Mouse (Mus musculus) kidney, postnatal 0 days (tissue): Measurements from ENCODE around the gene Olfr975. TPM values are rescaled to one million over a fixed set of nuclear protein-coding genes. Genes with fewer than 3 reads are reported as not detected.
"Not testable (repeated sequence)": the region's sequence is repeated elsewhere in the genome, so short reads cannot be mapped to it uniquely, and the experiment has no call there.

ENCODE experiments used
- ATAC-seq: fragments of 200-750 bp; cut with Nextera tagmentation; replicated peaks from 2 replicates; pipeline ENCODE4 v1.8.0; 2017; ENCODE audit warnings: low read depth, moderate number of reproducible peaks, moderate TSS enrichment, moderate library complexity; ENCODE audit not compliant: low FRiP score
- DNase-seq: peaks from one replicate; pipeline ENCODE4 v3.0.0-alpha.2; 2016; ENCODE audit warnings: low spot score
- H3K27ac ChIP-seq: fragments of 300-500 bp; sonication (generic); 2 replicates; pipeline ENCODE4 v1.5.1; 2014; ENCODE audit warnings: mild to moderate bottlenecking
- H3K27me3 ChIP-seq: fragments of 300-500 bp; sonication (generic); 2 replicates; pipeline ENCODE4 v1.6.1; 2014; ENCODE audit warnings: low read length, mixed read lengths; ENCODE audit not compliant: insufficient read depth
- H3K36me3 ChIP-seq: fragments of 300-500 bp; sonication (generic); 2 replicates; pipeline ENCODE4 v1.6.1; 2014; ENCODE audit warnings: low read length, mixed read lengths; ENCODE audit not compliant: insufficient read depth
- H3K4me1 ChIP-seq: fragments of 300-500 bp; sonication (generic); replicated peaks from 2 replicates; pipeline ENCODE4 v1.6.1; 2014; ENCODE audit warnings: antibody characterized with exemption, low read length, mixed read lengths; ENCODE audit not compliant: insufficient read depth
- H3K4me2 ChIP-seq: fragments of 300-500 bp; sonication (generic); 2 replicates; pipeline ENCODE4 v1.6.1; 2014; ENCODE audit warnings: mild to moderate bottlenecking, low read length, moderate library complexity, mixed read lengths
- H3K4me3 ChIP-seq: fragments of 300-500 bp; sonication (generic); replicated peaks from 2 replicates; pipeline ENCODE4 v1.5.1; 2014; ENCODE audit warnings: low read depth, low read length
- H3K9ac ChIP-seq: fragments of 300-500 bp; sonication (generic); 2 replicates; pipeline ENCODE4 v1.6.1; 2014; ENCODE audit warnings: low read depth, low read length
- H3K9me3 ChIP-seq: fragments of 300-500 bp; sonication (generic); replicated peaks from 2 replicates; pipeline ENCODE4 v1.6.1; 2016; ENCODE audit warnings: low read length, inconsistent platforms, mixed read lengths
- CTCF ChIP-seq: IDR thresholded peaks from 2 replicates; pipeline ENCODE4 v1.5.1; 2016; ENCODE audit warnings: antibody characterized with exemption, low read depth, mild to moderate bottlenecking, moderate library complexity
- WGBS: fragments of 180-500 bp; shearing (Covaris S2); extraction: QIAGEN DNeasy Blood & Tissue Kit; methylation state at CpG from one replicate; pipeline ENCODE4 v1.1.7; 2014; 5-methylcytosine and 5-hydroxymethylcytosine counted together
- polyA plus RNA-seq: library from polyadenylated mRNA; unstranded; fragments of >200 nt; fragmentation: Nextera tagmentation; extraction: Ambion mirVana; gene quantifications from 2 replicates; pipeline ENCODE4 v1.2.1, GENCODE M21; 2015

The Olfr975 gene
- not detected in 2 replicates for polyA plus RNA-seq

DNA sequence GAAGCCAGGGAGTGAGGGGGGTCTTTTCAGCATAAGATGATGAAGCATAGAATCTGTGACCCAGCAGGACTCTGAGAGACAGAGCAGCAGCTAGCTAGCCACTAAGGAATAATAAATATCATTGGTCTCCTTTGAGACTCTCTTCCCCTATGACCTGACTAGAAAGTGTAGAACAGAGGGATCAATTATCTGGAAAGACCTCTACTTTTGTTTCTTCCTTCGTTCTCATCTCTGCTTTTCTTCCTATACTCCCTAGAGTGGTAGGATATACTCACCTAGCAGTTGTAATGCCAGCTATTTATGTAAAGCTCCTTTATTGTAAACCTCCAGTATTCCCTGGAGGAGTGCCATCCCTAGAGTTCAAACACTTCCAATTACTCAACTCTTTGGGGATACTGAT, at the start of gene Olfr975:
TSS of gene Olfr975 (minus strand) at position 101 of the 400 bp plus-strand sequence.
- WGBS: 53% methylated on average over 1 of the region's 1 CpGs
- Histone ChIP-seq H3K27me3 (no peaks in the 10 kb centered on the region), H3K9ac (no peak within 1 kb of the TSS), H3K4me1 (no peaks in the 10 kb centered on the region), H3K36me3 (no peaks in the 10 kb centered on the region), H3K4me2 (no peak within 1 kb of the TSS), H3K4me3 (no peak within 1 kb of the TSS), H3K27ac (no peak within 1 kb of the TSS), H3K9me3 (no peaks in the 10 kb centered on the region)
- ATAC-seq: no peak
- TF ChIP-seq CTCF: no peak
- no peak for DNase-seq

DNA sequence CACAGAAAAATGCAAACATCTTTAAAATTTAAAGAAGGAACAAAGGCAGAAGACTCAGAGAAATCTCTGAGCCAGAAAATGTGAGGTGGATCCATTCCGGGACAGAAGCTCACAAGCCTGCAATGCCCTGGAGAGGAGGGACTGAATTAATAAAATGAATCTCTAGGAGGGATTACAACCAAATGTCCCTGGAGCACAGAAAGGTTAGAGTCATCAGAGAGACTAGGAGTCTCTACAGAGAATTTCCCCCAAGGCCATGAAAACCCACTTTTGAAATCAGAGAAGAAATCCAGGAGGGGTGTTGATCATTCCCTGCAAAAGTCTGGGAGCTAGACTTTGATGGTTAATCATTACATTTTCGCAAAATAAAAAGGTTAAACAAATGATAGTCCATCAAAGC, 40.0 kb upstream of the Olfr975 start, which contains the start of gene Olfr978:
TSS of gene Olfr978 (plus strand) at position 301 of the 400 bp plus-strand sequence.
- Histone ChIP-seq H3K36me3 (no peaks in the 10 kb centered on the region), H3K4me2 (no peak within 1 kb of the TSS), H3K4me3 (no peak within 1 kb of the TSS), H3K27me3 (no peaks in the 10 kb centered on the region), H3K9me3 (no peaks in the 10 kb centered on the region), H3K9ac (no peak within 1 kb of the TSS), H3K27ac (no peak within 1 kb of the TSS), H3K4me1 (no peaks in the 10 kb centered on the region)
- WGBS: 83% methylated on average over 2 of the region's 2 CpGs
- TF ChIP-seq CTCF: no peak
- DNase-seq (no peak), ATAC-seq (no peak)

DNA sequence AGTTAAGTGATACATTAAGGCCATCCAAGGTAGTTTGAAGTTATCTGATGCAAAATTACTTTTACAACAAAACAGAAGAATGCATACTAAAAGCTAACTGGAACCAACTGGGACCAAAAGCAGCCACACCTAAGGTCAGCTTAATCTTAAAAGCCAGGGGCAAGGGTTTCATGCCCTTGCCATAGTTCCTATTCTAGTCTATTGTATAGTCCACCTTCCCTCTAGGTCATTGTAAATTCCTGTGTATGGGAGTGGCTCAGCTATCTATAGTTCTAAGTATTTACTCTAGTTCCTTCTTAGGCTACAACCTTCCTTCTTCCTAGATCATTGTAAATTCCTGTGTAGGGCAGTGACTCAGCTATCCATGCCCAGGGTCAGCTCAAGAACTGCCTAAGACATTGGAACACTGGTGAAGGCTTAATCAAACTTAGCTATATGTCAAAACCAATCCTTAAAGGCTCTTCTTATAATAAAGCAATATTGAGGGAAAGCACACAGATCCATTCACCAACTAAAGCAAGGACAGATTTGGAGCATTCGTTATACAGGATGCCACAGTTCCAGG, 24.8 kb upstream of the Olfr975 start:
- ATAC-seq, H3K4me1 ChIP-seq, H3K4me3 ChIP-seq, H3K9ac ChIP-seq, H3K27me3 ChIP-seq, H3K36me3 ChIP-seq, H3K9me3 ChIP-seq, H3K27ac ChIP-seq, DNase-seq, H3K4me2 ChIP-seq: not testable (repeated sequence)
- WGBS: 85% methylated on average over 1 of the region's 1 CpGs

DNA sequence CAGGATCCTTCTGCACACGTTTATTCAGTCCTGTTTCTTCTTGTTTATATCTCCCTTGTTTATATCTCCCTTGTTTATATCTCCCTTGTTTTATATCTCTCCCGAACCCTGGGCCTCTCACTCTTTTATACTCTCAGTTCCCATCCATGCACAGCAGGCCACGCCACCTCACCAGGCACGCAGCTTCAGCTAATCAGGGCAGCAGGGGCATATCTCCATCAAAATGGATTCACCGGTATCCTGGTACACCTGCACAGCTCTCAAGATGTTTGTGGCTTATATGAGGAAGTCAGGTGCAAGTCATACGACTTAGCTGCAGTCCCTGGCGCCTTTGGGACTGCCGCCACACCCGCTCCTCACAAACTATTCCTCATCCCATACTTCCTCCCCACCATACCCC, 9.2 kb upstream of the Olfr975 start, which contains the start of gene Olfr976:
TSS of gene Olfr976 (minus strand) at position 101 of the 400 bp plus-strand sequence.
- WGBS: 80% methylated on average over 6 of the region's 9 CpGs
- not testable (repeated sequence) for H3K4me2 ChIP-seq, H3K27me3 ChIP-seq, H3K4me1 ChIP-seq, H3K27ac ChIP-seq, DNase-seq, H3K9me3 ChIP-seq, H3K36me3 ChIP-seq, ATAC-seq, H3K9ac ChIP-seq, H3K4me3 ChIP-seq

DNA sequence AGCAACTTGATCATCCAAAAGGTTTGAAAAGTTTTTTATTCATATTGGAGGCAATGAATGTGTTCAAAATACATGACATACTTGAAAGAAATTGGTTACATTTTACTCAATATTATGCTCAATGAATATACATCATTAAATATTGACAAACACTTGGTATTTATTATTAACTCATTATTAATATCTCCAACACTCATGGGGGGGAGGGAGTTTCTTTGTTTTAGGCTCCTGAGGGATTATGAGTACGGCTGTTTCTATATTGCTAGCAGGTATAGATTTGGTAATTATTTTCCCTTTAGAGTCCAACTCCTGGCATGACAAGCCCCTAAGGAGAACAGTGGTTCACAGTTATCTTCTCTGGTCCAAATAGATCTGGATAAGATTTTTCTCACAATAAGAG, 14.6 kb downstream of the Olfr975 start, which contains the start of gene Olfr974:
TSS of gene Olfr974 (plus strand) at position 301 of the 400 bp plus-strand sequence.
- H3K4me2 ChIP-seq: no peak within 1 kb of the TSS
- H3K4me3 ChIP-seq: no peak within 1 kb of the TSS
- no peak within 1 kb of the TSS for H3K27ac ChIP-seq
- DNase-seq (no peak), ATAC-seq (no peak)
- H3K9ac ChIP-seq: no peak within 1 kb of the TSS
- no peaks in the 10 kb centered on the region for H3K4me1 ChIP-seq
- H3K36me3 ChIP-seq: no peaks in the 10 kb centered on the region
- 92% methylated on average over 1 of the region's 1 CpGs for WGBS
- TF ChIP-seq CTCF: no peak
- H3K27me3 ChIP-seq: no peaks in the 10 kb centered on the region
- no peaks in the 10 kb centered on the region for H3K9me3 ChIP-seq

DNA sequence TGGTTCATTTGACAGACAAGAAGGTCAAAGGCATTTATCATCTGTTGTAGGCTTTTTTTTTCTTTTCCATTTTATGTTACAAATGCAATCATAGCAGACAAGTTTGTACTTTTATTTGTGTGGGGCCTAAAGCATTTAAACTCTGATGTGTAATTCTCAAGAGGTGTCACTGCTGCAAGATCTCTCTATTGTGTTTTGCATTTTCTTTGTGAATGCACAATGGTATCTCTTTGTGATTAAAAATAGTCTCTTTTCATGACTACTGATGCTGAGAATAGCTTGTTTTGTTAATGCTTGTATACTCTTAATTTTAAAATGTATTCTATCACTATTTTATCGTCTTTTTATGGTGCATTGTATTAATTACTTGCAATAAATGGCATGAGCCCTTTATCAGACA, 23.0 kb downstream of the Olfr975 start:
- WGBS: 64% methylated on average over 1 of the region's 1 CpGs
- not testable (repeated sequence) for ATAC-seq, DNase-seq, H3K9me3 ChIP-seq, H3K9ac ChIP-seq, H3K4me1 ChIP-seq, H3K36me3 ChIP-seq, H3K27ac ChIP-seq, H3K27me3 ChIP-seq, H3K4me2 ChIP-seq, H3K4me3 ChIP-seq

DNA sequence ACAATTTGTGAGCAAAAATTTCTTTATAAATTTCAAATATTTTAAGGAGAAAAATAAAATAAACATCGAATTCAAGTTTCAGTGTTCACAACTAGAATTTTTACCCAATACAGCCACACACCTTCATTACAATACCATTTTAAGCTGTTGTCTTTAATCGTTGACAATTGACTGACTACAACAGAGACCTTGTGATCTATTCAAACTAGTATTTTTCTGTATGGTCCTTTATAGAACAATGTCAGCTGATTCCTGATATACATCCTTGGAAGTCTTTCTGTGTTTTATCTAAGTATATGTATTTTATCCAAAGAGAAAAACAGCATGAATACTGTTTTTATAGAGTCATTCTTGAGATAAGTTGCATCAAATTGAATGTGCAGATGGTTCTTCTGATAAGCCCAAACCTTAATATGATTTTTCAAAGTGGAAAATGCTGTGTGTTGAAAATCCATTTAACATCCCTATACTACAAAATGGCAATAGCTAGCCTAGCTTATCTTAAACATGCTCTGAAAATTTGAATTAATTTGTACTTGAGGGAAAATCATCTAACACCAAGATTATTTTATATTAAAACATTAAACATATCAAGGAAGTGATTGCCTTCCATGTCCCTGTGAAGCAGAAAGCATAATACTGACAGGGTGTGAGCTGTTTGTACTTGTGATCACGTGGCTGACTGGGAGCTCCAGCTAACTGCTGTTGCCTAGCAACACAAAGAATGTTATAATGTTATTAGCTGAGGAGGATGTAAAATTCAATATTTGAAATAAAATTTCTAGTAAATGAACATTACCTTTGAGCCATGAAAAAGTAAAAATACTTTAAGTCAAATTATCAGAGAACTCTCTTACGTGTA, 23.6 kb downstream of the Olfr975 start:
- no CpG with 5 or more reads among the region's 4 CpGs for WGBS

More for the DNA sequence above, 23.6 kb downstream of the Olfr975 start:
- not testable (repeated sequence) for ATAC-seq, H3K27ac ChIP-seq, H3K9me3 ChIP-seq, H3K9ac ChIP-seq, H3K4me3 ChIP-seq, H3K27me3 ChIP-seq, H3K4me1 ChIP-seq, DNase-seq, H3K4me2 ChIP-seq, H3K36me3 ChIP-seq
